Mouse (Mus musculus): ENCODE data around the gene Cdpf1. TPM values are rescaled to one million over a fixed set of nuclear protein-coding genes. Genes with fewer than 3 reads are reported as not detected.

The Cdpf1 gene
- total RNA-seq, 2 experiments from 2014 or later = 17.5 to 20.6 TPM

GRCm38 (mm10) chr15:85762761-85763160, 48.7 kb downstream of the Cdpf1 start:
- DNase-seq = no peak

- DNase-seq = no peak
These were observed 53.7 kb downstream of the Cdpf1 start for GRCm38 (mm10) chr15:85757768-85758167.

Other genes starting within 250 kb of the Cdpf1 start
- 10 to 100 TPM; 44.7 to 48.8 TPM for gene Wnt7b, start 229.2 kb downstream of the Cdpf1 start, total RNA-seq (2021)
- gene Ppara, start 76.7 kb downstream of the Cdpf1 start, total RNA-seq (2021) = 1 to 10 TPM; 3.9 to 4.9 TPM
- under 1 TPM; 0.53 to 0.62 TPM for gene Pkdrej, start 10.0 kb upstream of the Cdpf1 start, total RNA-seq (2021)
- gene Ttc38, start 20.6 kb upstream of the Cdpf1 start, total RNA-seq (2021) = 1 to 10 TPM; 4.4 to 7.7 TPM
- under 1 TPM; 0.61 to 0.67 TPM for gene Gtse1, start 48.0 kb upstream of the Cdpf1 start, total RNA-seq (2021)
- gene Trmu, start 67.6 kb upstream of the Cdpf1 start, total RNA-seq (2021) = 10 to 100 TPM; 33.9 to 36.8 TPM
- gene Celsr1, start 222.1 kb upstream of the Cdpf1 start, total RNA-seq (2021) = 1 to 10 TPM; 4.1 to 4.7 TPM
- gene Gramd4, start 246.0 kb upstream of the Cdpf1 start, total RNA-seq (2021) = 10 to 100 TPM; 25.4 to 30.9 TPM